Mouse (Mus musculus) lung, embryonic 14.5 days (tissue): Measurements from ENCODE around the gene Elob. TPM values are rescaled to one million over a fixed set of nuclear protein-coding genes. Genes with fewer than 3 reads are reported as not detected.

Source experiments
- ATAC-seq: fragments of 200-750 bp; cut with Nextera tagmentation; 2 replicates; pipeline ENCODE4 v1.8.0; 2017; ENCODE audit warnings: mild to moderate bottlenecking, moderate TSS enrichment, moderate library complexity; ENCODE audit not compliant: insufficient read depth
- DNase-seq: peaks from one replicate; pipeline ENCODE4 v3.0.0-alpha.2; 2015
- H3K27ac ChIP-seq: fragments of 300-500 bp; sonication (generic); 2 replicates; pipeline ENCODE4 v1.5.1; 2014; ENCODE audit warnings: low read depth, mild to moderate bottlenecking, moderate library complexity
- H3K27me3 ChIP-seq: fragments of 300-500 bp; sonication (generic); 2 replicates; pipeline ENCODE4 v1.6.1; 2014; ENCODE audit warnings: low read length, control low read depth; ENCODE audit not compliant: insufficient read depth
- H3K36me3 ChIP-seq: fragments of 300-500 bp; sonication (generic); 2 replicates; pipeline ENCODE4 v1.6.1; 2014; ENCODE audit warnings: control low read depth; ENCODE audit not compliant: insufficient read depth
- H3K4me1 ChIP-seq: fragments of 300-500 bp; sonication (generic); 2 replicates; pipeline ENCODE4 v1.6.1; 2014; ENCODE audit warnings: antibody characterized with exemption, control low read depth; ENCODE audit not compliant: insufficient read depth
- H3K4me2 ChIP-seq: fragments of 300-500 bp; sonication (generic); 2 replicates; pipeline ENCODE4 v1.6.1; 2014; ENCODE audit warnings: mild to moderate bottlenecking
- H3K4me3 ChIP-seq: fragments of 300-500 bp; sonication (generic); 2 replicates; pipeline ENCODE4 v1.5.1; 2014; ENCODE audit warnings: low read depth, low read length
- H3K9ac ChIP-seq: fragments of 300-500 bp; sonication (generic); 2 replicates; pipeline ENCODE4 v1.6.1; 2014
- H3K9me3 ChIP-seq: fragments of 300-500 bp; sonication (generic); 2 replicates; pipeline ENCODE4 v1.6.1; 2016; ENCODE audit warnings: low read depth, low read length, control low read depth
- CTCF ChIP-seq: IDR thresholded peaks from 2 replicates; pipeline ENCODE4 v1.5.1; 2016; ENCODE audit warnings: antibody characterized with exemption, low read depth
- WGBS: fragments of 180-500 bp; shearing (Covaris S2); extraction: QIAGEN DNeasy Blood & Tissue Kit; methylation state at CpG from one replicate; pipeline ENCODE4 v1.1.7; 2014; 5-methylcytosine and 5-hydroxymethylcytosine counted together
- polyA plus RNA-seq: library from polyadenylated mRNA; unstranded; fragments of >200 nt; fragmentation: Nextera tagmentation; extraction: Ambion mirVana; gene quantifications from 2 replicates; pipeline ENCODE4 v1.2.1, GENCODE M21; 2014

Gene Elob
- polyA plus RNA-seq, 1 experiment from 2014 or later: 1,057 TPM

GRCm38 (mm10) chr17:23807918-23808317, 21.0 kb downstream of the Elob start:
- H3K4me3 ChIP-seq: no peak overlapping the region
- H3K4me1 ChIP-seq: peaks cover 14% of the 10 kb centered on the region; the same call in 1 of the 2 replicates
- ATAC-seq: no peak
- DNase-seq: no peak
- H3K9me3 ChIP-seq: no peaks in the 10 kb centered on the region
- H3K27me3 ChIP-seq: no peaks in the 10 kb centered on the region
- H3K27ac ChIP-seq: no peak overlapping the region
- no peak overlapping the region for H3K4me2 ChIP-seq
- 90% methylated on average over 3 of the region's 3 CpGs for WGBS
- peaks cover 62% of the 10 kb centered on the region for H3K36me3 ChIP-seq
- no peak overlapping the region for H3K9ac ChIP-seq
- no peak for TF ChIP-seq CTCF

GRCm38 (mm10) chr17:23806867-23807266, 22.1 kb downstream of the Elob start:
- no peaks in the 10 kb centered on the region for H3K27me3 ChIP-seq
- H3K4me2 ChIP-seq: peak overlapping the region; percentile 83; the same call in 1 of the 2 replicates
- H3K9ac ChIP-seq: no peak overlapping the region
- no peaks in the 10 kb centered on the region for H3K9me3 ChIP-seq
- H3K36me3 ChIP-seq: peaks cover 52% of the 10 kb centered on the region
- no peak overlapping the region for H3K27ac ChIP-seq
- H3K4me3 ChIP-seq: no peak overlapping the region
- H3K4me1 ChIP-seq: peaks cover 14% of the 10 kb centered on the region; the same call in 1 of the 2 replicates
- ATAC-seq (no peak), DNase-seq (no peak)
- 72% methylated on average over 25 of the region's 25 CpGs for WGBS
- TF ChIP-seq CTCF: no peak

GRCm38 (mm10) chr17:23804426-23805085, 24.4 kb downstream of the Elob start:
- no peaks in the 10 kb centered on the region for H3K9me3 ChIP-seq
- H3K4me2 ChIP-seq: peak overlapping the region; percentile 83
- no peaks in the 10 kb centered on the region for H3K27me3 ChIP-seq
- TF ChIP-seq CTCF: no peak
- H3K4me3 ChIP-seq: peak overlapping the region; percentile 99
- peaks cover 14% of the 10 kb centered on the region; the same call in 1 of the 2 replicates for H3K4me1 ChIP-seq
- ATAC-seq: no peak
- WGBS: 1% methylated on average over 8 of the region's 8 CpGs
- H3K27ac ChIP-seq: 0 out of 2 replicates have a peak overlapping the region, but pooled peaks have one; percentile 94
- peaks cover 29% of the 10 kb centered on the region for H3K36me3 ChIP-seq
- no peak for DNase-seq
- peak overlapping the region; percentile 98 for H3K9ac ChIP-seq

- peak; percentile 89 for DNase-seq
- Histone ChIP-seq H3K4me3 (peak overlapping the region; percentile 99), H3K9me3 (no peaks in the 10 kb centered on the region), H3K9ac (peak overlapping the region; percentile 98), H3K4me2 (peak overlapping the region; percentile 83), H3K27me3 (no peaks in the 10 kb centered on the region), H3K36me3 (peaks cover 18% of the 10 kb centered on the region), H3K4me1 (peaks cover 14% of the 10 kb centered on the region; the same call in 1 of the 2 replicates), H3K27ac (peak overlapping the region; percentile 94)
- peak; percentile 62 for ATAC-seq
- WGBS: under 1% methylated on average over 59 of the region's 83 CpGs
- no peak for TF ChIP-seq CTCF
Observed at GRCm38 (mm10) chr17:23803366-23804041, 25.4 kb downstream of the Elob start.

GRCm38 (mm10) chr17:23802746-23803365, 26.1 kb downstream of the Elob start:
- Histone ChIP-seq H3K27ac (peak overlapping the region; percentile 94), H3K9ac (peak overlapping the region; percentile 98), H3K27me3 (no peaks in the 10 kb centered on the region), H3K36me3 (peaks cover 12% of the 10 kb centered on the region), H3K4me3 (peak overlapping the region; percentile 99), H3K4me2 (peak overlapping the region; percentile 83), H3K4me1 (peaks cover 14% of the 10 kb centered on the region; the same call in 1 of the 2 replicates), H3K9me3 (no peaks in the 10 kb centered on the region)
- ATAC-seq (peak; percentile 99), DNase-seq (peak; percentile 99)
- WGBS: under 1% methylated on average over 60 of the region's 60 CpGs
- TF ChIP-seq CTCF: 0 out of 2 replicates have a peak, but pooled peaks have one; percentile 1

- Histone ChIP-seq H3K36me3 (peaks cover under 1% of the 10 kb centered on the region), H3K27me3 (no peaks in the 10 kb centered on the region), H3K4me3 (no peak overlapping the region), H3K9ac (no peak overlapping the region), H3K4me1 (peaks cover 11% of the 10 kb centered on the region; the same call in 1 of the 2 replicates), H3K9me3 (no peaks in the 10 kb centered on the region), H3K4me2 (no peak overlapping the region), H3K27ac (no peak overlapping the region)
- no peak for TF ChIP-seq CTCF
- no peak for ATAC-seq
- WGBS: 90% methylated on average over 10 of the region's 10 CpGs
- DNase-seq: no peak
Observed at GRCm38 (mm10) chr17:23801627-23802026, 27.3 kb downstream of the Elob start.

- Histone ChIP-seq H3K9ac (no peak overlapping the region), H3K27ac (no peak overlapping the region), H3K4me1 (no peaks in the 10 kb centered on the region), H3K36me3 (no peaks in the 10 kb centered on the region), H3K4me3 (no peak overlapping the region), H3K27me3 (no peaks in the 10 kb centered on the region), H3K4me2 (no peak overlapping the region), H3K9me3 (no peaks in the 10 kb centered on the region)
- TF ChIP-seq CTCF: no peak
- WGBS: 67% methylated on average over 7 of the region's 7 CpGs
- ATAC-seq: no peak
- DNase-seq: no peak
Observed at GRCm38 (mm10) chr17:23797316-23797715, 31.6 kb downstream of the Elob start.
